Mouse (Mus musculus) thymus, adult 2 months (tissue): ENCODE measurements at regions not wholly inside any gene's neighbourhood (a gene's known extent, or its start where the extent isn't known, plus 50 kb on each side); places are given as distances from the start of the nearest gene placed in this dataset.

Experiments used
- CTCF ChIP-seq: fragments of 200-500 bp; IDR thresholded peaks from 2 replicates; pipeline ENCODE4 v1.5.1; 2012; ENCODE audit warnings: mild to moderate bottlenecking, control low read depth, low read length, moderate library complexity, borderline replicate concordance; ENCODE audit not compliant: control insufficient read depth, poor library complexity, insufficient read depth; ENCODE audit errors: extremely low read depth
- POLR2A ChIP-seq: fragments of 200-500 bp; IDR thresholded peaks from 2 replicates; pipeline ENCODE4 v1.6.1; 2012; ENCODE audit warnings: mild to moderate bottlenecking, low read length, control low read depth, moderate library complexity; ENCODE audit not compliant: control insufficient read depth, poor library complexity, insufficient read depth; ENCODE audit errors: extremely low read depth

GRCm38 (mm10) chr6:49965944-49966545, 143.5 kb downstream of the Npy start:
- no peak for TF ChIP-seq CTCF
- no peak for TF ChIP-seq POLR2A
